Mouse (Mus musculus): ENCODE data around the gene Kctd6.
"Not testable (repeated sequence)": the region's sequence is repeated elsewhere in the genome, so short reads cannot be mapped to it uniquely, and the experiment has no call there.

Gene Kctd6

GRCm38 (mm10) chr14:8213803-8214224 is at the start of gene Kctd6:
Gene Kctd6, plus strand, starts transcription at chr14:8214140.
- DNase-seq (ENCODE audit: low read depth, low spot score), result peak; percentile 89

- DNase-seq (ENCODE audit: low read depth, low spot score), result no peak
These were observed 49.5 kb upstream of the Kctd6 start for GRCm38 (mm10) chr14:8164463-8164862.

GRCm38 (mm10) chr14:8172507-8173410 is 41.2 kb upstream of the Kctd6 start, which contains the start of gene Pdhb:
Gene Pdhb, minus strand, starts transcription at chr14:8173025.
- DNase-seq (ENCODE audit: low read depth, low spot score), result peak; percentile 99

GRCm38 (mm10) chr14:8173542-8174250 is 40.2 kb upstream of the Kctd6 start:
- not testable (repeated sequence) for DNase-seq (ENCODE audit: low read depth, low spot score)

GRCm38 (mm10) chr14:8174634-8175033 is 39.3 kb upstream of the Kctd6 start:
- no peak for DNase-seq (ENCODE audit: low read depth, low spot score)

GRCm38 (mm10) chr14:8176251-8176650 is 37.7 kb upstream of the Kctd6 start:
- no peak for DNase-seq (ENCODE audit: low read depth, low spot score)

GRCm38 (mm10) chr14:8180371-8181035 is 33.4 kb upstream of the Kctd6 start:
- no peak for DNase-seq (ENCODE audit: low read depth, low spot score)

GRCm38 (mm10) chr14:8183330-8183729 is 30.6 kb upstream of the Kctd6 start:
- peak; percentile 8 for DNase-seq (ENCODE audit: low read depth, low spot score)

GRCm38 (mm10) chr14:8186278-8187045 is 27.5 kb upstream of the Kctd6 start:
- DNase-seq (ENCODE audit: low read depth, low spot score), result no peak

- no peak for DNase-seq (ENCODE audit: low read depth, low spot score)
These were observed 23.4 kb upstream of the Kctd6 start for GRCm38 (mm10) chr14:8190556-8190955.

GRCm38 (mm10) chr14:8191331-8191965 is 22.5 kb upstream of the Kctd6 start:
- DNase-seq (ENCODE audit: low read depth, low spot score), result no peak

- DNase-seq (ENCODE audit: low read depth, low spot score), result no peak
These were observed 21.2 kb upstream of the Kctd6 start for GRCm38 (mm10) chr14:8192727-8193126.

- no peak for DNase-seq (ENCODE audit: low read depth, low spot score)
These were observed 13.2 kb upstream of the Kctd6 start for GRCm38 (mm10) chr14:8200769-8201168.

GRCm38 (mm10) chr14:8201715-8202114 is 12.2 kb upstream of the Kctd6 start:
- DNase-seq (ENCODE audit: low read depth, low spot score), result no peak

- no peak for DNase-seq (ENCODE audit: low read depth, low spot score)
These were observed 7.6 kb upstream of the Kctd6 start for GRCm38 (mm10) chr14:8206179-8206910.

- no peak for DNase-seq (ENCODE audit: low read depth, low spot score)
These were observed 6.8 kb upstream of the Kctd6 start for GRCm38 (mm10) chr14:8207105-8207504.

- no peak for DNase-seq (ENCODE audit: low read depth, low spot score)
These were observed 6.4 kb upstream of the Kctd6 start for GRCm38 (mm10) chr14:8207543-8207942.

- no peak for DNase-seq (ENCODE audit: low read depth, low spot score)
These were observed 5.1 kb upstream of the Kctd6 start for GRCm38 (mm10) chr14:8208876-8209275.

GRCm38 (mm10) chr14:8209896-8210295 is 4.0 kb upstream of the Kctd6 start:
- DNase-seq (ENCODE audit: low read depth, low spot score), result no peak

GRCm38 (mm10) chr14:8212996-8213395 is 944 bp upstream of the Kctd6 start:
- DNase-seq (ENCODE audit: low read depth, low spot score), result no peak

Data from c-Kit-negative CD71-positive TER-119-positive erythroid progenitor cells, embryonic 14.5 days (primary cell).